Mouse (Mus musculus) gastrocnemius, adult 8-10 months (tissue): Measurements from ENCODE around the gene C1qtnf1. TPM values are rescaled to one million over a fixed set of nuclear protein-coding genes. Genes with fewer than 3 reads are reported as not detected.

ENCODE experiments used
- DNase-seq, 2 experiments: peaks; one replicate each; pipeline ENCODE4 v3.0.0; 2022; ENCODE audit warnings: low spot score in 2 of 2
- total RNA-seq, 4 experiments: library from RNA; stranded (reverse); gene quantifications; 2 replicates each; pipeline ENCODE4 v1.2.4; 2022

C1qtnf1 gene
- total RNA-seq, 4 experiments from 2014 or later: 4.0 to 8.9 (median 6.3) TPM

- no peak for DNase-seq
Observed at GRCm38 (mm10) chr11:118496066-118496689, 68.2 kb downstream of the C1qtnf1 start.

Other genes with a start within 250 kb of the C1qtnf1 start
- gene Cyth1, start 179.6 kb upstream of the C1qtnf1 start, total RNA-seq: 10 to 100 TPM; 26.6 to 38.4 (median 30.2) TPM
- gene Usp36, start 138.0 kb upstream of the C1qtnf1 start, total RNA-seq: 10 to 100 TPM; 13.1 to 16.7 (median 14.8) TPM
- gene Cep295nl, start 85.7 kb upstream of the C1qtnf1 start, total RNA-seq: 1 to 10 TPM in 1 of 4 experiments, under 1 TPM in 3; 0.41 to 1.0 (median 0.94) TPM
- 10 to 100 TPM; 41.0 to 82.5 (median 52.4) TPM for gene Timp2, start 72.5 kb upstream of the C1qtnf1 start, total RNA-seq
- gene Lgals3bp, start 26.1 kb upstream of the C1qtnf1 start, total RNA-seq: 10 to 100 TPM; 12.3 to 16.0 (median 14.3) TPM
- 10 to 100 TPM in 3 of 4 experiments, 1 to 10 TPM in 1; 9.6 to 11.8 (median 11.0) TPM for gene Cant1, start 9.1 kb upstream of the C1qtnf1 start, total RNA-seq
- 1 to 10 TPM; 4.3 to 6.8 (median 4.5) TPM for gene Engase, start 48.6 kb downstream of the C1qtnf1 start, total RNA-seq